Mouse (Mus musculus) testis, adult 2 months (tissue): ENCODE data around the gene Stk38l.

ENCODE experiments used
- CTCF ChIP-seq: fragments of 200-500 bp; IDR thresholded peaks from 2 replicates; pipeline ENCODE4 v1.5.1; 2012; ENCODE audit warnings: low read depth, mild to moderate bottlenecking, inconsistent platforms, low read length, moderate library complexity; ENCODE audit not compliant: control insufficient read depth, insufficient read depth, insufficient replicate concordance
- POLR2A ChIP-seq: fragments of 200-500 bp; IDR thresholded peaks from 2 replicates; pipeline ENCODE4 v1.6.1; 2012; ENCODE audit warnings: low read depth, mild to moderate bottlenecking, inconsistent platforms, low read length, moderate library complexity; ENCODE audit not compliant: control insufficient read depth

DNA sequence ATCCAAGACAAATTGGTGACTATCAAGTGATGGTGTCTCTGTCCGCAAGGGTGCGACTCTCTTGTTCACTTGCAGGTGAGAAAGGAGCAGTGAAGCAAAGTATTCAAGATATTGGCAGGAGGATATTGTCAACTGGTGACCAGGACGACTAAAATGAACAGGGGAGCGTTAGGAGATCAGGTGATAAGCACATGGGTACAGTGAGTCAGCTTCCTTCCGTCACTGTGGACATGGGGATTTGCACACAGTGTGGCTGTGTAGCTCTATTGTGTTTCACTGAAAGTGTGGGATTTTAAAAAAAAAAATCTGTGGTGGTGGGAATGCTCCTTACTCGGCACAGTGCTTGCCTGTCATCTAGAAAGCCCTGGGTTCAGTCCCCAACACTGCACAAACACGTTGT lies 36.8 kb upstream of the Stk38l start:
- no peak for TF ChIP-seq POLR2A
- TF ChIP-seq CTCF, result no peak
